ENCODE assay signal across 18 mouse cellular contexts in the genomic region with DNA sequence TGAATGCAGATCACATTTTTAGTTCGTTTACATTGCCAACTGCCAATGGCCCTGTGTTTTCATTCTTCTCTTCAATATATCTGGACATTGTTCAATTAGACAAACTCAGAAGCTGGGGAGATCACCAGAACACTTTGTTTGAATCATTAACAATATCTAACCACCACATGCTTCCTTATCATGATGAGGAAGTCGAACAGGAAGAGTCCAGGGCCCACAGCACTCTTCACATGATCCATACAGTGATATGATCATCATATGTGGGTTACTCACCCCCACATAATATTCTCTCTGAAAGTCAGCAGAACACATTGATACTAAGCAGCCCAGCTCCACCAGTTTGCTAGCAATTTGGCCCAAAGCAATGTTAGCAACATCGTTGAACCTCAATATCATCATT.
DNase-seq lines count a peak whose midpoint lies in the region; TF ChIP-seq lines count a peak whose summit lies in the region.
"Had no signal": no experiment of that assay in that cellular context is flagged by ENCODE, and none has a peak within 500 bp of the region (broad histone marks: within the 10 kb centered on the region; RNA-seq: fewer than 3 reads in every experiment).

No protein-coding gene starts in this region.

- H3K9me3 ChIP-seq in MEL (replicated peaks; ENCODE audit: insufficient read depth, low read length): no peaks in the 10 kb centered on the region
- H3K9me3 ChIP-seq: embryonic facial prominence, embryonic 10.5 days; embryonic facial prominence, embryonic 12.5 days; forebrain, embryonic 13.5 days; forebrain, embryonic 15.5 days had no signal

- TF ChIP-seq RAD21 in MEL (IDR thresholded peaks at IDR 0.05; ENCODE audit: low read depth, low read length): no peak

- no peaks in the 10 kb centered on the region for H3K27me3 ChIP-seq in MEL (ENCODE audit: control insufficient read depth in 1 of 2, insufficient read depth in 2 of 2, low read length in 2 of 2)
- H3K27me3 ChIP-seq in kidney, adult 2 months (replicated peaks; ENCODE audit: control insufficient read depth, insufficient read depth, low read length): no peaks in the 10 kb centered on the region
- H3K27me3 ChIP-seq: embryonic facial prominence, embryonic 12.5 days; forebrain, embryonic 13.5 days; forebrain, embryonic 15.5 days had no signal

- 59% methylated on average over 3 of the region's 3 CpGs for WGBS in macrophage (ENCODE audit: missing documents)
- 87% methylated on average over 3 of the region's 3 CpGs for WGBS in kidney, adult 2 months

- H3K4me3 ChIP-seq in MEL (ENCODE audit: control insufficient read depth in 1 of 2, insufficient read depth in 1 of 2, low read depth in 2 of 2, low read length in 2 of 2) (no peak overlapping the region), macrophage (ENCODE audit: inconsistent target) (no peak overlapping the region)
- H3K4me3 ChIP-seq in kidney, adult 2 months (ENCODE audit: insufficient read depth, low read depth, low read length): no peak overlapping the region
- H3K4me3 ChIP-seq: embryonic facial prominence, embryonic 10.5 days; embryonic facial prominence, embryonic 12.5 days; forebrain, embryonic 13.5 days; forebrain, embryonic 15.5 days had no signal

- TF ChIP-seq CTCF in MEL (IDR thresholded peaks at IDR 0.05 in 2 of 3, conservative IDR thresholded peaks at IDR 0.05 in 1 of 3; ENCODE audit: control insufficient read depth in 1 of 3, insufficient read depth in 1 of 3, low read depth in 2 of 3, low read length in 3 of 3, poor library complexity in 1 of 3, severe bottlenecking in 1 of 3): no peak
- no peak for TF ChIP-seq CTCF in kidney, adult 2 months (conservative IDR thresholded peaks at IDR 0.05; ENCODE audit: insufficient read depth, insufficient read length, low read depth, low read length)

- peaks cover 0 to 22% of the 10 kb centered on the region in 2 experiments; a peak in 3 of 4 replicates for H3K4me1 ChIP-seq in MEL (ENCODE audit: control insufficient read depth in 1 of 2, insufficient read depth in 2 of 2, low read length in 2 of 2)
- no peaks in the 10 kb centered on the region for H3K4me1 ChIP-seq in kidney, adult 2 months (ENCODE audit: control insufficient read depth, insufficient read depth, low read length)
- H3K4me1 ChIP-seq: embryonic facial prominence, embryonic 10.5 days; embryonic facial prominence, embryonic 12.5 days; forebrain, embryonic 13.5 days had no signal

- H3K27ac ChIP-seq in MEL (ENCODE audit: control insufficient read depth, low read depth, low read length): no peak overlapping the region; the same call in 1 of the 2 replicates
- 0 out of 2 replicates have a peak overlapping the region, but pooled peaks have one; percentile 29 for H3K27ac ChIP-seq in macrophage
- no peak overlapping the region for H3K27ac ChIP-seq in kidney, adult 2 months (ENCODE audit: insufficient read depth, low read depth, low read length)
- H3K27ac ChIP-seq: embryonic facial prominence, embryonic 10.5 days; embryonic facial prominence, embryonic 12.5 days; forebrain, embryonic 13.5 days; forebrain, embryonic 15.5 days had no signal

- DNase-seq in 416B (ENCODE audit: low read depth) (peak; percentile 79), MEL (ENCODE audit: low read depth, low spot score) (no peak)
- no peak for DNase-seq in kidney, adult 2 months
- DNase-seq in lung, postnatal 36 days: no peak
- DNase-seq: adrenal gland, adult 8-10 months; adrenal gland, postnatal 14 days; adrenal gland, postnatal 36 days; cerebellum, adult 11-12 months; cerebellum, adult 2 months; cerebellum, adult 9-10 months; cerebellum, postnatal 10 days; cerebellum, postnatal 25 days; forebrain, postnatal 0 days had no signal

- peak; percentile 55 to 67; a peak in 3 of 4 replicates for TF ChIP-seq EP300 in MEL (IDR thresholded peaks at IDR 0.05; ENCODE audit: low read depth in 1 of 2, low read length in 2 of 2)

- H3K79me2 ChIP-seq in MEL (ENCODE audit: control insufficient read depth, insufficient read depth, low read length, poor library complexity): no peaks in the 10 kb centered on the region
- H3K79me2 ChIP-seq in macrophage (ENCODE audit: inconsistent target): no peaks in the 10 kb centered on the region

- no peak for TF ChIP-seq POLR2A in MEL (IDR thresholded peaks at IDR 0.05; ENCODE audit: control insufficient read depth in 1 of 2, insufficient read depth in 1 of 2, low read depth in 1 of 2, low read length in 2 of 2, poor library complexity in 1 of 2)
- no peak for TF ChIP-seq POLR2A in kidney, adult 2 months (IDR thresholded peaks at IDR 0.05; ENCODE audit: low read depth, low read length)

- H3K9ac ChIP-seq in MEL (ENCODE audit: control insufficient read depth, low read depth, low read length, poor library complexity, severe bottlenecking): no peak overlapping the region
- H3K9ac ChIP-seq: embryonic facial prominence, embryonic 12.5 days; forebrain, embryonic 13.5 days; forebrain, embryonic 15.5 days; forebrain, postnatal 0 days had no signal

- H3K36me3 ChIP-seq in MEL (ENCODE audit: control insufficient read depth in 1 of 2, insufficient read depth in 2 of 2, low read length in 2 of 2) (peaks cover 0 to 22% of the 10 kb centered on the region in 2 experiments; a peak in 2 of 4 replicates), macrophage (ENCODE audit: inconsistent target) (no peaks in the 10 kb centered on the region)
- H3K36me3 ChIP-seq in kidney, adult 2 months (ENCODE audit: control insufficient read depth, insufficient read depth, low read length): no peaks in the 10 kb centered on the region
- H3K36me3 ChIP-seq: embryonic facial prominence, embryonic 10.5 days; embryonic facial prominence, embryonic 12.5 days; forebrain, embryonic 15.5 days had no signal

TF ChIP-seq in MEL, 35 proteins besides CTCF, POLR2A, EP300 and RAD21:
- TF ChIP-seq USF1 (IDR thresholded peaks at IDR 0.05; ENCODE audit: low read depth, low read length) (0 out of 2 replicates have a peak, but pooled peaks have one; percentile 26), ETS1 (IDR thresholded peaks at IDR 0.05; ENCODE audit: low read depth, low read length) (peak; percentile 57), SMC3 (IDR thresholded peaks at IDR 0.05; ENCODE audit: low read depth, low read length) (no peak), ZC3H11A (IDR thresholded peaks at IDR 0.05; ENCODE audit: low read depth, low read length) (no peak), NRF1 (IDR thresholded peaks at IDR 0.05; ENCODE audit: insufficient read depth, low read depth, low read length, poor library complexity, severe bottlenecking) (no peak), ELF1 (IDR thresholded peaks at IDR 0.05; ENCODE audit: low read depth, low read length) (0 out of 2 replicates have a peak, but pooled peaks have one; percentile 19), TCF12 (IDR thresholded peaks at IDR 0.05; ENCODE audit: low read depth, low read length) (peak; percentile 58; the same call in 1 of the 2 replicates), CHD1 (IDR thresholded peaks at IDR 0.05; ENCODE audit: low read depth, low read length) (no peak), GATA1 (IDR thresholded peaks at IDR 0.05; ENCODE audit: low read depth, low read length) (peak; percentile 56), TBP (IDR thresholded peaks at IDR 0.05; ENCODE audit: low read depth, low read length) (no peak), CHD2 (IDR thresholded peaks at IDR 0.05; ENCODE audit: low read length) (no peak), MXI1 (IDR thresholded peaks at IDR 0.05; ENCODE audit: low read depth, low read length) (no peak), UBTF (IDR thresholded peaks at IDR 0.05; ENCODE audit: borderline replicate concordance, insufficient read depth, low read depth, low read length) (no peak), TAL1 (IDR thresholded peaks at IDR 0.05; ENCODE audit: low read length) (no peak), E2F4 (IDR thresholded peaks at IDR 0.05; ENCODE audit: borderline replicate concordance, low read depth, low read length) (no peak)
